Mouse (Mus musculus) cortical plate, adult 2 months (tissue): Measurements from ENCODE around the gene Irf8.

Experiments used
- CTCF ChIP-seq: fragments of 200-500 bp; IDR thresholded peaks from 2 replicates; pipeline ENCODE4 v1.5.1; 2011; ENCODE audit warnings: mild to moderate bottlenecking, control low read depth, low read length; ENCODE audit not compliant: insufficient read depth; ENCODE audit errors: extremely low read depth
- POLR2A ChIP-seq: fragments of 200-500 bp; IDR thresholded peaks from 2 replicates; pipeline ENCODE4 v1.6.1; 2011; ENCODE audit warnings: mild to moderate bottlenecking, low read length, control low read depth; ENCODE audit not compliant: insufficient read depth; ENCODE audit errors: extremely low read depth

- TF ChIP-seq POLR2A (no peak), CTCF (no peak)
These were observed 4.1 kb upstream of the Irf8 start for GRCm38 (mm10) chr8:120732068-120732467.
